Mouse (Mus musculus) 3T3-L1 (cell line): ENCODE results near the gene Ndufc2.

ENCODE experiments used
- DNase-seq: peaks from one replicate; pipeline ENCODE4 v3.0.0-alpha.2; 2015; ENCODE audit warnings: low read depth, low spot score

Ndufc2 gene

DNA sequence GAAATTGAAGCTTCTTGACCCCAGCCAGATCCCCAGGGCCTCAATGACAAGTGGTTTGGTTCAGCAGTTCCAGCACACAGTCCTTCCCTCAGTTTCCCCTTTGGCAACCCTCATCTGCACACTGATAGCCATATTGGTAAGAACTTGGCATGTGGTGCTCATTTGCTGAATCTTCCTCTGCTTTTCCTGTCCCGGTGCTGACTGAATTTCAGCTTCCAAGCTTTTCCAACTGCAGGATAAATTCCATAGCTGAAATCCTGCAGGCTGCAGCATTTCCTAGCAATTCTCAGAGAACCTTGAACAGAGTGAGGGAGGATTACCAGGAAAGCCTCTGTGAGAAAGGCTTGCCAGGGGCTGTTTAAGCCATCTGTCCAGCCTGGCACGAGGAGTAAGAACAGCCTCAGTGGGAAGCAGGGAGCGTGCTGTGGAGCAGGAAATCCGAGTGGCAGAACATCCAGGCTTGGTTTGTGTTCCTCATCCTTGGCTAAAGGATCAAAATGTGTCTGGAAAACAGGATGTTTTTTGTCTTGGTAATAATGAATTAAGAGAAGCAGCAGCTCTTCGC is 12.9 kb upstream of the Ndufc2 start:
- DNase-seq, result no peak

DNA sequence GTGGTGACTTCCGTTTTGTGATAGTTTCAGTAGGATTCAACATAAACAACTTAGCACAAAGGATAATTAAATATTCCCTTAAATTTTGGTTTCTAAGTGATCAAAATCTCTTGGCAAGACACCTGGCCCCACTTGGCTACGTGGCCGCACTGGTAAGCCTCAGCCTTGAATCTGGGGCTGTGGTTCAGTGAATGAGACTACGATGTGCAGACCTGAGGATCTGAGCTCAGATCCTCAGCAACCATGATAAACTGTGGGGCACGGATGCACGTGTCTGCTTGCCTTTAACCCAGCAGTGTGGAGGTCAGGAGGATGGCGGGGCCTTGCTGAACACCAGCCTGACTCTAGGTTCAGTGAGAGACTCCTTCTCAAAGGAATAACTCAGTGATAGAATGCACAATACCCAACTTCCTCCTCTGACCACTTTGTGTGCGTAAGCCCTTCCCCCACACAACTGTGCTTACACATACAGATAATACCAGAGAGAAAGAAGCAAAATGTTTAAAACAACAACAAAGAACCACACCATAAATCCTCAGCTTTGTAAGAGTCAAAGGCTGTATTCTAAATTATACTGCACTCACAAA is 12.1 kb upstream of the Ndufc2 start:
- DNase-seq, result no peak

DNA sequence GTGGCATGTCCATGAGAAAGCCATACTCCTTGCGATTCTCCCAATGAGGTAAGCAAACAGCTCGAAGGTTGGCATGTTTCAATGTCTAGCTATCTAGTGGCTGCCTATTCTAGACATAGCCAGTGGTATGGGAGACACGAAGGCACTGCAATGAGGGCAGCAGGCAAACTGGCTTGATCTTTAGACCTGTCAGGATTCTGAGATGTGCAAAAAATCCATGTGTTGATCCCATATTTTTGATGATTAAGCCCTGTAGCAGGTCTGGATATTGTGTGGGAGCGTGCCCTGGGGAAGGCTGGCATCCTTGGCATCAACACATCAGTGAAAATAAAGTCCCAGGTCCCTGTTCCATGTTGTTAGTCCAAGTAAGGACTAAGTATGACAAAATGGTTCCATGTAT is 11.3 kb upstream of the Ndufc2 start:
- no peak for DNase-seq

DNA sequence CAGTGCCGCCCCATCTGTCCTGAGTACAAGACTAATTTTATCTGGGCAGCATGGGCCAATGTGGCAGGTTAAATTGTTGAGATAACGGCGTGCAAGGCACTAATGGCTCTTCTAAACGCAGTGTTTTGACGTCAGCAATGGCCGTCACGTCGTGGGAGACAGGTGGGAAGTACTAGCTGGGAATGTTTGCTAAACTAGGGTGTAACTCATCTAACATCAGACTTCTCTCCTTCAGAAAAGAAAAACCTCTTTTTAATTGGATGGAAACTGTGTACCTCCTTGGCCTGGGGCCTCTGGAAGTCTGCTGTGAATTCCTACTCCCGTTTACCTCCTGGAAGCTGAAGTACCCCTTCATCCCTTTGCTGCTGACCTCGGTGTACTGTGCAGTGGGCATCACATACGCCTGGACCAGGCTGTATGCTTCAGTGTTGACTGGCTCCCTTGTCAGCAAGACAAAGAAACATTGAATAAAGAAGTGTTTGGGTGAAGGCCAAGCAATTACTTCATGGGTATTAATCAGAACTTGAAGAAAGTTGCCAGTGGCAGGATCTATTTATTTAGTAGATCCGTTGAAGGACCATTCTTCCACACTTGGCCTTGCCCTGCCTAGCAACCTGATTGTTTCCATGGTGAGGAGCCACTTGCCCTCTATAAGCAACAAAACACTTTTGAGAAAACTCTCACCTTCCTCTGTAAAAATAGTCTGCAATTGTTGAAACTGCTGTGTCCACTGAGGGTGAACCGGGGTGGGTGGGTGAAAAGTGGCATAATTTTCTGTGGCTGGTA is 8.3 kb upstream of the Ndufc2 start:
- no peak for DNase-seq

DNA sequence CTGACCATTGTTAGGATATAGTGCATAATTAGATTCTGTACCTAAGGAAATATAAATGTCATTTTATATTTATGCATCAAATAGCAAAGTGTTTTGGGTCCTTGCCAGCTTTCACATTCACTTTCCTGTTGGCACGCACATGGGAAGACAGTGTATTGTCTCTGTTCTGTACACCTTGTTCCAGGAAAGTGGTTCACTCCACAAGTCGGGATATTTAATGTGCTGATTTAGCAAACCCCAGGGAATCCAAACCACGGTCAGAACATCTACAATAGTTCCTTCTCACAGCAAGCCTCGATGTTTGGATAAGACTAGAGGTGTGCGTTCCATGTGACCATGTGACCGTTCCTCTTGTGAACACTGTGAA is 7.7 kb upstream of the Ndufc2 start:
- no peak for DNase-seq

- no peak for DNase-seq
Observed at GRCm38 (mm10) chr7:97394375-97394774, 5.4 kb upstream of the Ndufc2 start.

DNA sequence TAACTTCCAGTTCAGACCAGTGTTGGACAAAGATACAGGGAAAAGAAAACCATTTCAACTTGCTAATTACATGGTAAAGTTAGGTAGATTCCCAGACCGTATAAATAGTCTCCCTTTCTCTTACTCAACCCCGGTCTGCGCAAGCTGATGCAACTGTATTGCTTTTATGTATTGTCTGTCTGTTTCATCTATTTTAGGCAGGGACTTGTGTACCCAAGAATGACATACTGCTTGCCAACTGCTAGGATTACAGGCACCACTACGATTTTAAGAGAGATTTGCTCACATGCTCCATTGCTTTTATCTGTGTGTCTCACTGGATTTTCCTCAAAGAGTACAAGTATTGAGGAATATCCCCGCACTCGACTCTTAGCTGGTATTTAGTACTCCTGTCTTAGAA is 860 bp upstream of the Ndufc2 start:
- DNase-seq, result no peak

DNA sequence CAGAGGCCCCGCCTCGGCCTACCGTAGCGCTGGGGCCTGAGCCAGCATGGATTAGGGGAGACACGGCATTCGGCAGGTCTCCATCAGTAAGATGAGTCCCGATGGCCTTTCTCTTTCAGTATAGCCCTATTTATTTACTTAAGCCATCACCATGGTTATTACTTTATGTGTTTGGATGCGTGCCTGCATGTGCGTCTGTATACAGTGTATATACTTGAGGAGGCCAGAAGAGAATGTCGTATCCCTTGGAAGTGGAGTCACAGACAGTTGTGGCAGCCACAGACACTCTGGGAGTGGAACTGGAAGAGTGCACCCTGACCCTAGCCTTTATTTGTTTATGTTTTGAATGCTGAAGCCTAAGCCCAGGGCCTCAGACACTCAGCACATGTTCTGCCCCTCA is 7.3 kb downstream of the Ndufc2 start:
- DNase-seq, result no peak

DNA sequence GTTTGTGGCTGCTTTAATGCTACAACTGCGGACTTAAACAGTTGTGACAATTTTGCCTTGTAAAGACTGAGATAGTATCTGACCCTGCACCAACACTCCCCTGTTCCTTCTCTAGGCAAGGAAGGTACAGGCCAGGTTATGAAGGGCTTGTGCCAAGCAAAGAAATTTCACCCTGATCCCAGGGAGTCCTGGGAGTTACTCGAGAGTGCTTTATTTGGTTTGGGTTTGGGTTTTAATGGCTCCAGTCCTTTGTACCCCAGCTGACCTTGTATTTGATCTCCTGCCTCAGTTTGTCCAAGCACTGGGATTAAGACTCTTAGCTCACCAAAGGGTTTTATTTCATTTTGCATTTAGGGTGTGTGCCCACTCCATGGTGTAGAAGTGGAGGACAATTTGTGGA is 11.3 kb downstream of the Ndufc2 start:
- no peak for DNase-seq

DNA sequence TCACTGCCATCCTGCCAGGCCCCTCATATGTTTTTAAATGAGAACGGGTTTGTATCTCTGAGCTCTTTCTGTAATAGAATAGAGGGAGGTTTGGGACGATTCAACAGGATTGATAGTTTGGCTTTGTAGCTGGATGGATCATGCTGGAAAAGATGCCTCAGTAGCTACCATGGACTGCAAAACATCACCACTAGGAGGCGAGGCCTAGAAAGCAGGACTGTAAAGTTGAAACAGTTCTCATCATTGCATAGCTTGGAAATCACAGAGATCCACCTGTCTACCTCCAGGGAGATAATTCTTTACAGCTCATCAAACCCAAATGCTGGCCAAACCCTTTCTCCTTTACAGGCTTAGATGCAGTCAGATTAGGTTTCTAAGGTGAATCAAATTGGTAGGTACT is 11.8 kb downstream of the Ndufc2 start:
- DNase-seq, result peak; percentile 13

DNA sequence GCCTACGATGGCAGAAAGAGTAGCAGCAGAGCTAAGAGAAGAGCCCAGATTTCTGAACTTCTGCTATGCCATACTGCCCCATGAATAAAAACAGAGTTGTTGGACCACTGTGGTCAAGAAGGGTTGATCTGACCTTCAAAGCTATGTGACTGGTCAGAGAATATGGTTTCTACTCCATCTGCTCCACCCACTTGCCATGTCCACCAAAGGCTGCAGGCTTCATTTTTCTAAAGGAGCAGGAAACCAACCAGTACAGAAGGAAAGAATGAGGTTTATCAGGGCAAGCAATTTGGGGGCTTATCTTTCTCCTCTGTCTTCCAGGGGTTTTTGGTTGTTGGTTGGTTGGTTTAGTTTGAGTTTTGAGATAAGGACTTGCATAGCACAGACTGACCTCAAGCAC is 14.2 kb downstream of the Ndufc2 start:
- no peak for DNase-seq

DNA sequence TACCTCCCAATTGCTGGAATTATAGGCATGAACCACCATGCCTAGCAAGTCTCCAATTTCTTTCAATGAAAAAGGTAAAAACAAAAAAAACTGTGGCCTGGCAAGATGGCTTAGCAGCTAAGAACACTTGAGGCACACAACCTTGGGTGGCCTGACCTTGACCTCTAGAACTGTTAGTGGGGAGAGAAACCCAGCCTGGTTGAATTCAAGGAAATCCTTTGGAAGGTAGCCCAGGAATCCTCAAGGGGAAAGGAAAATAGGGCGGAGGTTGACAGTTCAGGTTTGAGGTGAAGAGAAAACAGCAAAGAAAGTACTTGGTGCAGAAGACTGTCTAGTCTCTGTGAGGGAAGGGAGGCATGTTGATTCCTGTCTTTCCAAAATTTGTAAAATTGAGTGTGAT is 14.6 kb downstream of the Ndufc2 start:
- no peak for DNase-seq

GRCm38 (mm10) chr7:97414915-97415687 is 15.3 kb downstream of the Ndufc2 start:
- no peak for DNase-seq

- no peak for DNase-seq
Observed at GRCm38 (mm10) chr7:97416473-97416872, 16.7 kb downstream of the Ndufc2 start.

DNA sequence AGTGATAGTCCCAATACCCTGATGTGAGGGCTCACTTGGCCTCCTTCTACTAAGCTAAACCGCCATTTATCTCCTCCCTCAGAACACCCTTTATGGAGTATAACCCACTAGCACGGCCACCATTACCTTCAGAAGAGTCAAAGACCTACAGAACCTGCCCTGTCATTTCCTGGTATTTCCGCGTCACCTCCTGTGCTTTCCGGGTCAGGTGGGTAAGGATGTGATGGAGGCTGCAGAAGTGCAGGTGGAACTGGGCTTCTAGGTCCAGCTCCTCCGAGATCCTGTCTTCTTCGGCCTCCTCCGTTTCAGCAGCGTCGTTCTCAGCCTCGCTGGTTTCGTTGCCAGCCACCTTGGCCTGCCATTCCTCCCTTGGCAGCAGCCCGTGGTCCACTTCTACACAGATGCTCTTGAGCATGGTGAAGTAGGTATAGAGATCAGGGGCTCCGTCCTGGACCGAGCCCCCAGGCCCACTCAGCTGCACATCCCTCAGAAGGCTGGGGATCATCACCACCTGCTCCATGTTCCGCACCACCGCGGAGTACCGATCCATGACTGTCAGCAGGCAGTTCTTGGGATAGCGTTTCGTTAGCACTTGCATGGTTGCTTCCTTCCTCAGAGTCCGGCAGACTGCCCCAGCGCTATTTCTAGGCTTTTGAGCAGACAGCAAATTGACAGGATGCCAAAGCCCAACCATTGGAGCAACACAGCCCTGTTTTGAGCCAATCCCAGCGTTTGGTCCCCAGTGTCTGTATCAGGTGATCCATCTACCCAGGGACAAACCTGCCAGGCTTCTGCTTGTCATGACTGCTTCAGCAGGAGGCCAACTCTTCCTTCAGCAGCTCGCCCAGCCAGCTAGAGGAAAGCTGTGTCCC is 17.3 kb downstream of the Ndufc2 start, which contains the start of gene Thrsp:
Gene Thrsp, minus strand, starts transcription at position 825 of the 872 bp plus-strand sequence.
- DNase-seq, result no peak

- DNase-seq, result peak; percentile 33
Observed at GRCm38 (mm10) chr7:97418717-97419116, 18.9 kb downstream of the Ndufc2 start.

GRCm38 (mm10) chr7:97419163-97419562 is 19.4 kb downstream of the Ndufc2 start:
- DNase-seq, result no peak

GRCm38 (mm10) chr7:97420406-97420805 is 20.6 kb downstream of the Ndufc2 start:
- no peak for DNase-seq

DNA sequence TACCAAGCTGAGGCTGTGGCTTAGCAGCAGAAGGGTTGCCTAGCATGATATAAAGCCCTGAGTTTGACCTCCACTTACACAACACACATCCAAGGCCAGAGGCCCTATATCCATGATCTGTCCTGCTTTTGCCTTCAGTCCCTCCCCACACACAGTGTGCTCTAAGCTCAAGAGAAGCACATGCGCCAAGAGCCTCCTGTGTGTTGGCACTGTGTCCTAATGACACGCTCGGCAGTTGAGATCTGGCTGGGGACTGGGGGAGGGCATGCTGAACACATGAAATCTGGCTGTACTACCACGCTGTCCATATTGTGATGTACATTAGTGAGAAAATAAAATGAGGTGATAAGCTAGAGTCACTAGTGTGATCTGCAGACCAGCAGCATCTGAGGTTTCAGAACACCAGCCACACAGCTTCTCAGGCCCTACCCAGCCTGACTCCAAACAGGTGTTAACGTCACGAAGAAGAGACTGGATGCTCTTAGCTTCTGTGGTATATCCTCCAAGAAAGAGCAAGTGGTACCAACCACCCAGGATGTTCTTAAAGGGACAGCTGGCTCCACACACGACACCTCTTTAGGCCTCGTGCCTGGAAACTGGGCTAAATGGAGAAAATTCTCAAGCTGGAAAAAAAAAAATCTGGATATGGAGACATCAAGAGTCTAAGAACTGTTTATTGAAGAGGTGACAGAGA is 21.3 kb downstream of the Ndufc2 start:
- DNase-seq, result no peak

DNA sequence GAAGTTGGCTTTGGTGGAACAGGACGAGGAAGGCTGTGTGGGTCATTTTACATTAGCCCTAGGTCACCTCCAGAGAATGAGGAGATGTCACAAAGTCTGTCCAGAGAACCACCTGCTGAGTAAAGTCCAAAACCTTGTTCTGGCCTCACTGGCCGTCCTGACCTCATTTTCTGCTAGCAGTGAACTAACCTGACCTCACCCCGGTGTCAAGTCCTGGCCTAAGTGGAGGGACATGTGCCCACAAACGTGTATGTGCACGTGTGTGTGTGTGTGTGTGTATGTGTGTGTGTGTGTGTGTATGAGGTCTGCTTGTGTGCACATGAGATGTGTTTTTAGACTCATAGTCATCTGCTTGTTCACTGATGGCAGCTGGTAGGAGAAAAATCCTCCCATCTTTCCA is 24.0 kb downstream of the Ndufc2 start:
- no peak for DNase-seq
